Mouse (Mus musculus) liver, embryonic 14.5 days (tissue): ENCODE data around the gene Snap25. TPM values are rescaled to one million over a fixed set of nuclear protein-coding genes. Genes with fewer than 3 reads are reported as not detected.

Experiments
- ATAC-seq: fragments of 200-750 bp; cut with Nextera tagmentation; 2 replicates; pipeline ENCODE4 v1.8.0; 2017; ENCODE audit warnings: moderate number of reproducible peaks, mild to moderate bottlenecking, moderate library complexity; ENCODE audit not compliant: insufficient read depth
- DNase-seq, 3 experiments: peaks; one replicate each; pipeline ENCODE4 v3.0.0-alpha.2; 2012 to 2013; ENCODE audit warnings: low read depth in 3 of 3, low spot score in 3 of 3
- H3K27ac ChIP-seq: fragments of 300-500 bp; sonication (generic); 2 replicates; pipeline ENCODE4 v1.5.1; 2014; ENCODE audit warnings: moderate library complexity, mild to moderate bottlenecking, control low read depth, inconsistent platforms
- H3K27me3 ChIP-seq: fragments of 300-500 bp; sonication (generic); 2 replicates; pipeline ENCODE4 v1.6.1; 2014; ENCODE audit warnings: mild to moderate bottlenecking, low read length, moderate library complexity; ENCODE audit not compliant: control insufficient read depth, insufficient read depth
- H3K36me3 ChIP-seq: fragments of 300-500 bp; sonication (generic); replicated peaks from 2 replicates; pipeline ENCODE4 v1.6.1; 2014; ENCODE audit warnings: low read depth; ENCODE audit not compliant: control insufficient read depth, insufficient read depth
- H3K4me1 ChIP-seq, 2 experiments: fragments of 200-500 bp in 1 of 2; fragments of 300-500 bp in 1 of 2; sonication (generic) in 1 of 2; replicated peaks; 2 replicates each; pipeline ENCODE4 v1.6.1; 2012 to 2014; ENCODE audit warnings: antibody characterized with exemption in 1 of 2, inconsistent platforms in 1 of 2, low read length in 1 of 2; ENCODE audit not compliant: control insufficient read depth in 2 of 2, insufficient read depth in 2 of 2
- H3K4me2 ChIP-seq: fragments of 300-500 bp; sonication (generic); 2 replicates; pipeline ENCODE4 v1.6.1; 2014; ENCODE audit warnings: low read depth, mild to moderate bottlenecking, control low read depth, moderate library complexity
- H3K4me3 ChIP-seq, 2 experiments: fragments of 200-500 bp in 1 of 2; fragments of 300-500 bp in 1 of 2; sonication (generic) in 1 of 2; 2 replicates each; pipeline ENCODE4 v1.5.1; 2012 to 2014; ENCODE audit warnings: low read depth in 2 of 2, low read length in 2 of 2, mild to moderate bottlenecking in 2 of 2, control low read depth in 1 of 2, inconsistent platforms in 1 of 2, moderate library complexity in 1 of 2; ENCODE audit not compliant: insufficient read depth in 1 of 2
- H3K9ac ChIP-seq: fragments of 300-500 bp; sonication (generic); replicated peaks from 2 replicates; pipeline ENCODE4 v1.6.1; 2014; ENCODE audit warnings: mild to moderate bottlenecking, control low read depth, moderate library complexity
- H3K9me3 ChIP-seq: fragments of 300-500 bp; sonication (generic); 2 replicates; pipeline ENCODE4 v1.6.1; 2016; ENCODE audit warnings: low read length, mixed read lengths; ENCODE audit not compliant: control insufficient read depth
- CTCF ChIP-seq: IDR thresholded peaks from 2 replicates; pipeline ENCODE4 v1.5.1; 2016; ENCODE audit warnings: antibody characterized with exemption, low read depth, control low read depth
- EP300 ChIP-seq: IDR thresholded peaks from 2 replicates; pipeline ENCODE4 v1.6.1; 2016; ENCODE audit warnings: antibody characterized with exemption, low read depth
- WGBS: fragments of 180-500 bp; shearing (Covaris S2); extraction: QIAGEN DNeasy Blood & Tissue Kit; methylation state at CpG from one replicate; pipeline ENCODE4 v1.1.7; 2014; ENCODE audit not compliant: insufficient replicate concordance; 5-methylcytosine and 5-hydroxymethylcytosine counted together
- polyA plus RNA-seq, 2 experiments: library from polyadenylated mRNA; depleted of rRNA in 1 of 2; stranded (reverse) in 1 of 2; unstranded in 1 of 2; fragments of >200 nt; fragmentation: Nextera tagmentation in 1 of 2; extraction: Ambion mirVana in 1 of 2; gene quantifications; 2 replicates each; pipeline versions ENCODE4 v1.2.1 to v1.2.3; 2012 to 2014

Snap25 gene
- polyA plus RNA-seq, 2 experiments = 0.06 TPM; not detected in 1

GRCm38 (mm10) chr2:136784310-136784709 lies 71.1 kb downstream of the Snap25 start:
- no peak for TF ChIP-seq EP300
- no peak for TF ChIP-seq CTCF
- Histone ChIP-seq H3K4me2 (no peak overlapping the region), H3K4me3 (no peak overlapping the region), H3K27me3 (no peaks in the 10 kb centered on the region), H3K4me1 (no peaks in the 10 kb centered on the region), H3K9ac (no peak overlapping the region), H3K27ac (no peak overlapping the region), H3K36me3 (no peaks in the 10 kb centered on the region), H3K9me3 (no peaks in the 10 kb centered on the region)
- ATAC-seq (no peak), DNase-seq (no peak)
- WGBS = 69% methylated on average over 4 of the region's 4 CpGs

- Histone ChIP-seq H3K36me3 (no peaks in the 10 kb centered on the region), H3K27ac (no peak overlapping the region), H3K27me3 (no peaks in the 10 kb centered on the region), H3K9ac (no peak overlapping the region), H3K4me1 (no peaks in the 10 kb centered on the region), H3K4me3 (no peak overlapping the region), H3K4me2 (no peak overlapping the region), H3K9me3 (no peaks in the 10 kb centered on the region)
- no peak for DNase-seq
- no peak for ATAC-seq
- WGBS = 47% methylated on average over 4 of the region's 4 CpGs
- TF ChIP-seq CTCF (no peak), EP300 (no peak)
Measured at GRCm38 (mm10) chr2:136788379-136788778, 75.1 kb downstream of the Snap25 start.

GRCm38 (mm10) chr2:136796518-136796917 lies 83.3 kb downstream of the Snap25 start:
- Histone ChIP-seq H3K9me3 (no peaks in the 10 kb centered on the region), H3K9ac (no peak overlapping the region), H3K27me3 (no peaks in the 10 kb centered on the region), H3K4me2 (no peak overlapping the region), H3K4me1 (no peaks in the 10 kb centered on the region), H3K27ac (no peak overlapping the region), H3K36me3 (no peaks in the 10 kb centered on the region), H3K4me3 (no peak overlapping the region)
- ATAC-seq = no peak
- DNase-seq = no peak
- 38% methylated on average over 1 of the region's 1 CpGs for WGBS
- TF ChIP-seq CTCF = no peak
- TF ChIP-seq EP300 = no peak

GRCm38 (mm10) chr2:136798887-136799430 lies 85.7 kb downstream of the Snap25 start:
- WGBS = 47% methylated on average over 2 of the region's 2 CpGs
- TF ChIP-seq CTCF (no peak), EP300 (no peak)
- DNase-seq (no peak), ATAC-seq (no peak)
- Histone ChIP-seq H3K9ac (no peak overlapping the region), H3K27ac (no peak overlapping the region), H3K4me3 (no peak overlapping the region), H3K9me3 (no peaks in the 10 kb centered on the region), H3K27me3 (no peaks in the 10 kb centered on the region), H3K4me1 (no peaks in the 10 kb centered on the region), H3K36me3 (no peaks in the 10 kb centered on the region), H3K4me2 (no peak overlapping the region)

- Histone ChIP-seq H3K36me3 (no peaks in the 10 kb centered on the region), H3K9ac (no peak overlapping the region), H3K27ac (no peak overlapping the region), H3K27me3 (no peaks in the 10 kb centered on the region), H3K4me2 (no peak overlapping the region), H3K4me3 (no peak overlapping the region), H3K4me1 (no peaks in the 10 kb centered on the region), H3K9me3 (no peaks in the 10 kb centered on the region)
- TF ChIP-seq EP300 = no peak
- TF ChIP-seq CTCF = no peak
- DNase-seq (no peak), ATAC-seq (no peak)
Measured at GRCm38 (mm10) chr2:136801102-136801501, 87.8 kb downstream of the Snap25 start.
